Mouse (Mus musculus) myocyte (in vitro differentiated cells): ENCODE results near the gene Lpar3. TPM values are rescaled to one million over a fixed set of nuclear protein-coding genes. Genes with fewer than 3 reads are reported as not detected.
"Not testable (repeated sequence)": the region's sequence is repeated elsewhere in the genome, so short reads cannot be mapped to it uniquely, and the experiment has no call there.

Source experiments
- H3K27me3 ChIP-seq: one replicate; pipeline ENCODE4 v1.6.1; 2011; ENCODE audit not compliant: control insufficient read depth, insufficient read depth, insufficient read length
- H3K36me3 ChIP-seq: one replicate; pipeline ENCODE4 v1.6.1; 2011; ENCODE audit not compliant: control insufficient read depth, insufficient read depth
- H3K4me2 ChIP-seq: one replicate; pipeline ENCODE4 v1.6.1; 2011; ENCODE audit warnings: low read depth, control low read depth
- H3K4me3 ChIP-seq: one replicate; pipeline ENCODE4 v1.5.1; 2011; ENCODE audit warnings: mild to moderate bottlenecking, control low read depth, moderate library complexity
- H3K79me2 ChIP-seq: one replicate; pipeline ENCODE4 v1.6.1; 2011; ENCODE audit not compliant: control insufficient read depth, insufficient read depth
- H3ac ChIP-seq: one replicate; pipeline ENCODE4 v1.6.1; 2011; ENCODE audit not compliant: control insufficient read depth, insufficient read length
- CEBPB ChIP-seq: IDR thresholded peaks from 2 replicates; pipeline ENCODE4 v1.6.1; 2011; ENCODE audit warnings: mild to moderate bottlenecking, moderate library complexity; ENCODE audit not compliant: poor library complexity, insufficient read depth, severe bottlenecking
- E2F4 ChIP-seq: IDR thresholded peaks from one replicate; pipeline ENCODE4 v1.6.1; 2011; ENCODE audit warnings: mild to moderate bottlenecking, control low read depth, moderate library complexity; ENCODE audit not compliant: insufficient read depth
- MAX ChIP-seq: IDR thresholded peaks from one replicate; pipeline ENCODE4 v1.6.1; 2011; ENCODE audit warnings: low read depth, mild to moderate bottlenecking, control low read depth
- MYOD1 ChIP-seq, 3 experiments: IDR thresholded peaks; one replicate each; pipeline ENCODE4 v1.6.1; 2011; ENCODE audit warnings: control low read depth in 2 of 3, low read depth in 2 of 3, mild to moderate bottlenecking in 2 of 3, moderate library complexity in 1 of 3; ENCODE audit not compliant: insufficient read length in 2 of 3, control insufficient read depth in 1 of 3
- MYOG ChIP-seq, 3 experiments: IDR thresholded peaks; one replicate each; pipeline ENCODE4 v1.6.1; 2011; ENCODE audit warnings: control low read depth in 2 of 3, low read depth in 2 of 3, mild to moderate bottlenecking in 2 of 3; ENCODE audit not compliant: insufficient read length in 2 of 3, control insufficient read depth in 1 of 3, insufficient read depth in 1 of 3
- POLR2A ChIP-seq: IDR thresholded peaks from one replicate; pipeline ENCODE4 v1.6.1; 2011; ENCODE audit warnings: low read depth, mild to moderate bottlenecking, control low read depth, moderate library complexity; ENCODE audit not compliant: insufficient read length
- POLR2AphosphoS2 ChIP-seq: IDR thresholded peaks from one replicate; pipeline ENCODE4 v1.6.1; 2011; ENCODE audit warnings: low read depth, control low read depth; ENCODE audit not compliant: insufficient read length
- REST ChIP-seq: IDR thresholded peaks from one replicate; pipeline ENCODE4 v1.6.1; 2011; ENCODE audit warnings: mild to moderate bottlenecking, control low read depth, moderate library complexity; ENCODE audit not compliant: insufficient read depth, insufficient read length
- SRF ChIP-seq: IDR thresholded peaks from one replicate; pipeline ENCODE4 v1.6.1; 2011; ENCODE audit warnings: low read depth; ENCODE audit not compliant: control insufficient read depth, insufficient read length
- TCF12 ChIP-seq: IDR thresholded peaks from one replicate; pipeline ENCODE4 v1.6.1; 2011; ENCODE audit warnings: mild to moderate bottlenecking, control low read depth; ENCODE audit not compliant: poor library complexity, insufficient read depth, severe bottlenecking
- TCF3 ChIP-seq: IDR thresholded peaks from one replicate; pipeline ENCODE4 v1.6.1; 2011; ENCODE audit warnings: low read depth, control low read depth; ENCODE audit not compliant: insufficient read length
- USF1 ChIP-seq: IDR thresholded peaks from one replicate; pipeline ENCODE4 v1.6.1; 2011; ENCODE audit warnings: low read depth, mild to moderate bottlenecking, control low read depth, moderate library complexity
- polyA plus RNA-seq: library from polyadenylated mRNA; unstranded; fragments of >200 nt; fragmentation: generic; extraction: Trizol; gene quantifications from one replicate; pipeline ENCODE4 v1.2.1, GENCODE M21; 2012; ENCODE audit warnings: missing spikeins

Lpar3 gene
- polyA plus RNA-seq, 1 experiment = 0.22 TPM

GRCm38 (mm10) chr3:146206635-146207034 is 14.1 kb upstream of the Lpar3 start:
- Histone ChIP-seq H3K4me3 (no peak overlapping the region), H3K79me2 (no peaks in the 10 kb centered on the region), H3ac (no peak overlapping the region), H3K27me3 (no peaks in the 10 kb centered on the region), H3K36me3 (no peaks in the 10 kb centered on the region), H3K4me2 (no peak overlapping the region)
- TF ChIP-seq USF1 = no peak
- TF ChIP-seq REST = no peak
- TF ChIP-seq SRF = no peak
- no peak for TF ChIP-seq CEBPB
- TF ChIP-seq POLR2AphosphoS2 = no peak
- TF ChIP-seq TCF3 = no peak
- no peak for TF ChIP-seq MYOD1 (IDR thresholded peaks at IDR 0.05; ENCODE audit: control insufficient read depth in 1 of 3, insufficient read length in 2 of 3, low read depth in 2 of 3)
- no peak for TF ChIP-seq TCF12
- TF ChIP-seq MAX = no peak
- TF ChIP-seq E2F4 = no peak

- TF ChIP-seq MAX (no peak), E2F4 (no peak), POLR2AphosphoS2 (no peak)
- Histone ChIP-seq H3K79me2 (no peaks in the 10 kb centered on the region), H3K4me3 (no peak overlapping the region), H3K27me3 (no peaks in the 10 kb centered on the region), H3ac (no peak overlapping the region), H3K4me2 (no peak overlapping the region), H3K36me3 (no peaks in the 10 kb centered on the region)
These were observed 13.3 kb upstream of the Lpar3 start for GRCm38 (mm10) chr3:146207440-146207839.

GRCm38 (mm10) chr3:146209759-146210158 is 11.0 kb upstream of the Lpar3 start:
- not testable (repeated sequence) for H3K4me3 ChIP-seq, H3K27me3 ChIP-seq, H3ac ChIP-seq, H3K36me3 ChIP-seq, H3K4me2 ChIP-seq, H3K79me2 ChIP-seq

DNA sequence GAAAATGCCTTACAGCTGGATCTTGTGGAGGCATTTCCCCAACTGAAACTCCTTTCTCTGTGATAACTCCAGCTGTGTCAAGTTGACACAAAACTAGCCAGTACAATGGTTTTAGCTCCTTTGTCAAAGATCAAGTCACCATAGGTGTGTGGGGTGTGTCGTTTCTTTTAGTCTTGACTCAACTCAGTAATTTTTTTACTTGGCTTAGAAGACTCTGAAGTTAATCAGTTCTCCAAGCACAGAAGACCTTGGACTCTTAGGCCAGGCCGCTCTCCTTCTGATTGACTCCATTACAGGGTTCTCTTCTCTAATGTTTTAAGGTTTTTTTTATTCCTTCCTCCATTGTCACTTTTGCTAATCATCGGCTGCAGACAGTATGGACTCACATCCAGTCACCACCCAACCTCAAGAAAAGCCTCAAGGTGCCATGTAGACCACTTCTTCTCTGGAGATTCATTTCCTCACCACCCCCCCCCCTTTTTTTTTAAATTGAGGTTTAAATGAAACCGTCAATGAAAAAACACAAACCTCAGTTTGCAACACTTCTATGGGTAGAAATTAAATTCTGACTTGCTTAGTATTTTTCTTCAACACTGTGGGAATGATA is 9.5 kb upstream of the Lpar3 start:
- H3K36me3 ChIP-seq = no peaks in the 10 kb centered on the region
- no peak overlapping the region for H3K4me3 ChIP-seq
- H3ac ChIP-seq = no peak overlapping the region
- no peaks in the 10 kb centered on the region for H3K79me2 ChIP-seq
- H3K27me3 ChIP-seq = no peaks in the 10 kb centered on the region
- no peak overlapping the region for H3K4me2 ChIP-seq
- TF ChIP-seq MAX (no peak), CEBPB (no peak), POLR2AphosphoS2 (no peak), E2F4 (no peak), USF1 (no peak), SRF (no peak)

DNA sequence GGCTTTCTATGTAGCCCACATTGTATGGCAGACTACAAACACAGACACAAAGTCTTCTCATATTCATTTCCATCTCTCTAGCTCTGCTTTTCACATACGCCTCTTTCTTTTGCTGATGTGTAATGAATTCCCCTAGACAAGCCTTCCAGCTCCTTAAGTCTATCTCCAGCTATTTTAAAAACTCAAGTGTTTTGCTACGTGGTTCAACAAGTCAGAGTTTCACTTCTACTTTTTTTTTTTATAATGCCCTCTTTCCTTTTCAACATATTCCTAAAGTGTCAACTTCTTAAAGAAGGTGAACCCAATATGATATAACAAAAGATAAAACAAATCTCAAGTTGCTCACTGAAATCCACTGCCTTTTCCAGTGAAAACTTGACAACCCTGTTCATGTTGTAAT is 8.8 kb upstream of the Lpar3 start:
- Histone ChIP-seq H3K4me3 (no peak overlapping the region), H3K27me3 (no peaks in the 10 kb centered on the region), H3K4me2 (no peak overlapping the region), H3K36me3 (no peaks in the 10 kb centered on the region), H3K79me2 (no peaks in the 10 kb centered on the region), H3ac (no peak overlapping the region)
- TF ChIP-seq E2F4 = no peak
- TF ChIP-seq MYOG (IDR thresholded peaks at IDR 0.05; ENCODE audit: control insufficient read depth in 1 of 3, insufficient read depth in 1 of 3, insufficient read length in 2 of 3, low read depth in 2 of 3) = no peak
- no peak for TF ChIP-seq TCF3
- TF ChIP-seq SRF = no peak
- TF ChIP-seq TCF12 = no peak
- TF ChIP-seq USF1 = no peak
- no peak for TF ChIP-seq CEBPB
- no peak for TF ChIP-seq MYOD1 (IDR thresholded peaks at IDR 0.05; ENCODE audit: control insufficient read depth in 1 of 3, insufficient read length in 2 of 3, low read depth in 2 of 3)
- TF ChIP-seq POLR2A = no peak
- TF ChIP-seq POLR2AphosphoS2 = no peak
- no peak for TF ChIP-seq REST
- no peak for TF ChIP-seq MAX

DNA sequence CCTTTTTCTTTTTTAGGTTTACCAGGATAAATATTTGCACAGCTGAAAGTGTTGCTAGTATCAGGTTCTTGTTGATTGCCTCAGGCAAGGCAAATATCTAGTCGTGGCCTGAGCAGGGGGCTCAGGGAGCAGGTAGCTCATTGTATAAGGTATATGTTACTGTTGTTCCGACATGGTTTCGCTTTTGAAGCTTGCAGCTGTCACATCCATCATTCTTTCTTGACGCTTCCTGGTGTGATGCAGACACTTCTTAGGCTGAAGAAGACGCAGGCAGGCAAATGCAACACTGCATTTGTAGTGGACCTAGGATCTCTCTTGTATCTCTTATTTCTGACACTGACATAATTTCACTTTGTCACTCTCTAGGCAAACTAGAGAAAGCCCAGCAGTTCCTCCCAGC is 7.4 kb upstream of the Lpar3 start:
- H3K4me3 ChIP-seq = no peak overlapping the region
- no peaks in the 10 kb centered on the region for H3K27me3 ChIP-seq
- no peaks in the 10 kb centered on the region for H3K36me3 ChIP-seq
- H3K4me2 ChIP-seq = peak overlapping the region; percentile 26
- TF ChIP-seq REST (no peak), E2F4 (no peak), POLR2AphosphoS2 (no peak), MYOG (IDR thresholded peaks at IDR 0.05; ENCODE audit: control insufficient read depth in 1 of 3, insufficient read depth in 1 of 3, insufficient read length in 2 of 3, low read depth in 2 of 3) (no peak), USF1 (no peak), MYOD1 (IDR thresholded peaks at IDR 0.05; ENCODE audit: control insufficient read depth in 1 of 3, insufficient read length in 2 of 3, low read depth in 2 of 3) (peak in 2 of 3 experiments; percentile 60 to 64), TCF3 (no peak), MAX (no peak), SRF (no peak)
- no peaks in the 10 kb centered on the region for H3K79me2 ChIP-seq
- no peak overlapping the region for H3ac ChIP-seq
